Mouse (Mus musculus) inflammation-experienced regulatory T-cells, adult 16 weeks (primary cell): ENCODE measurements around the gene Ell. TPM values are rescaled to one million over a fixed set of nuclear protein-coding genes. Genes with fewer than 3 reads are reported as not detected.

Experiments
- polyA plus RNA-seq: library from polyadenylated mRNA; unstranded; fragments of 100-300 nt; shearing (Covaris generic); gene quantifications from one replicate; pipeline ENCODE4 v1.2.1, GENCODE M21; 2017

Ell gene
- polyA plus RNA-seq, result 43.3 TPM

GRCm38 (mm10) chr8:70539077-70539813 is at the start of gene Ell:
TSS of gene Ell (plus strand) at chr8:70539457.

GRCm38 (mm10) chr8:70492664-70493640 is 46.3 kb upstream of the Ell start, which contains the start of gene Crlf1:
TSS of gene Crlf1 (plus strand) at chr8:70493158.

GRCm38 (mm10) chr8:70506328-70507026 is 32.8 kb upstream of the Ell start, which contains the start of gene Rex1bd:
TSS of gene Rex1bd (minus strand) at chr8:70506752.

GRCm38 (mm10) chr8:70510228-70510915 is 28.9 kb upstream of the Ell start, which contains the start of gene Uba52:
TSS of gene Uba52 (minus strand) at chr8:70510801.

GRCm38 (mm10) chr8:70527512-70528181 is 11.6 kb upstream of the Ell start, which contains the start of the genes Fkbp8 and Kxd1:
TSS of gene Fkbp8 (plus strand) at chr8:70527724.
TSS of gene Kxd1 (minus strand) at chr8:70527956.

GRCm38 (mm10) chr8:70593961-70594609 is 54.8 kb downstream of the Ell start, which contains the start of gene Isyna1:
TSS of gene Isyna1 (plus strand) at chr8:70594373.

GRCm38 (mm10) chr8:70608749-70609367 is 69.6 kb downstream of the Ell start, which contains the start of gene Ssbp4:
TSS of gene Ssbp4 (minus strand) at chr8:70608872.

GRCm38 (mm10) chr8:70615894-70616293 is 76.6 kb downstream of the Ell start, which contains the start of gene Lrrc25:
TSS of gene Lrrc25 (plus strand) at chr8:70616155.

GRCm38 (mm10) chr8:70632346-70632892 is 93.2 kb downstream of the Ell start, which contains the start of gene Gdf15:
TSS of gene Gdf15 (minus strand) at chr8:70632456.

Other genes with a start within 250 kb of the Ell start
- 59.3 TPM for gene Ddx49, start 237.0 kb upstream of the Ell start, polyA plus RNA-seq
- 349 TPM for gene Cope, start 236.9 kb upstream of the Ell start, polyA plus RNA-seq
- gene Cers1, start 223.7 kb upstream of the Ell start, polyA plus RNA-seq, result not detected
- not detected for gene Gdf1, start 209.6 kb upstream of the Ell start, polyA plus RNA-seq
- 6.2 TPM for gene Upf1, start 186.2 kb upstream of the Ell start, polyA plus RNA-seq
- 1.1 TPM for gene Comp, start 165.9 kb upstream of the Ell start, polyA plus RNA-seq
- gene Crtc1, start 99.9 kb upstream of the Ell start, polyA plus RNA-seq, result 19.0 TPM
- gene Klhl26, start 62.5 kb upstream of the Ell start, polyA plus RNA-seq, result 18.6 TPM
- gene Tmem59l, start 52.1 kb upstream of the Ell start, polyA plus RNA-seq, result not detected
- not detected for gene Crlf1, start 46.3 kb upstream of the Ell start, polyA plus RNA-seq
- 110 TPM for gene Rex1bd, start 32.7 kb upstream of the Ell start, polyA plus RNA-seq
- gene Uba52, start 28.7 kb upstream of the Ell start, polyA plus RNA-seq, result 1,044 TPM
- 450 TPM for gene Fkbp8, start 11.7 kb upstream of the Ell start, polyA plus RNA-seq
- 84.7 TPM for gene Kxd1, start 11.5 kb upstream of the Ell start, polyA plus RNA-seq
- 98.4 TPM for gene Isyna1, start 54.9 kb downstream of the Ell start, polyA plus RNA-seq
- gene Ssbp4, start 69.4 kb downstream of the Ell start, polyA plus RNA-seq, result 34.8 TPM
- 0.40 TPM for gene Lrrc25, start 76.7 kb downstream of the Ell start, polyA plus RNA-seq
- not detected for gene Gdf15, start 93.0 kb downstream of the Ell start, polyA plus RNA-seq
- 6.1 TPM for gene Pgpep1, start 120.9 kb downstream of the Ell start, polyA plus RNA-seq
- 330 TPM for gene Lsm4, start 133.8 kb downstream of the Ell start, polyA plus RNA-seq
- 22.8 TPM for gene Jund, start 159.5 kb downstream of the Ell start, polyA plus RNA-seq
- 0.09 TPM for gene Iqcn, start 164.0 kb downstream of the Ell start, polyA plus RNA-seq
- gene Gm3336, start 179.1 kb downstream of the Ell start, polyA plus RNA-seq, result not detected
- 0.85 TPM for gene Pde4c, start 184.3 kb downstream of the Ell start, polyA plus RNA-seq
- gene Rab3a, start 215.2 kb downstream of the Ell start, polyA plus RNA-seq, result 17.6 TPM
- 19.0 TPM for gene Mpv17l2, start 221.5 kb downstream of the Ell start, polyA plus RNA-seq
- 31.0 TPM for gene Pik3r2, start 237.3 kb downstream of the Ell start, polyA plus RNA-seq